Mouse (Mus musculus) heart, adult 2 months (tissue): ENCODE results near the gene Ociad1. TPM values are rescaled to one million over a fixed set of nuclear protein-coding genes. Genes with fewer than 3 reads are reported as not detected.

Source experiments
- DNase-seq, 2 experiments: peaks; one replicate each; pipeline ENCODE4 v3.0.0; 2021
- H3K27ac ChIP-seq: fragments of 200-600 bp; 2 replicates; pipeline ENCODE4 v1.8.1; 2022
- H3K27me3 ChIP-seq: fragments of 200-500 bp; 2 replicates; pipeline ENCODE4 v1.6.1; 2012; ENCODE audit warnings: mild to moderate bottlenecking, low read length, inconsistent platforms, mixed read lengths; ENCODE audit not compliant: control insufficient read depth, insufficient read depth
- H3K36me3 ChIP-seq: fragments of 200-500 bp; 2 replicates; pipeline ENCODE4 v1.6.1; 2012; ENCODE audit warnings: low read length, inconsistent platforms; ENCODE audit not compliant: control insufficient read depth, insufficient read depth
- H3K4me1 ChIP-seq: fragments of 200-500 bp; 2 replicates; pipeline ENCODE4 v1.6.1; 2011; ENCODE audit warnings: low read length; ENCODE audit not compliant: control insufficient read depth, insufficient read depth
- H3K4me3 ChIP-seq: fragments of 200-600 bp; 2 replicates; pipeline ENCODE4 v1.8.1; 2022
- H3K79me2 ChIP-seq: fragments of 200-500 bp; replicated peaks from 2 replicates; pipeline ENCODE4 v1.6.1; 2012; ENCODE audit warnings: mild to moderate bottlenecking, inconsistent platforms, low read length, moderate library complexity, mixed read lengths; ENCODE audit not compliant: control insufficient read depth, insufficient read depth
- H3K9ac ChIP-seq: fragments of 200-500 bp; 2 replicates; pipeline ENCODE4 v1.6.1; 2012; ENCODE audit warnings: low read depth, mild to moderate bottlenecking, control low read depth, inconsistent platforms, low read length, mixed read lengths
- CTCF ChIP-seq: fragments of 200-600 bp; IDR thresholded peaks from 2 replicates; pipeline ENCODE4 v1.8.1; 2022; ENCODE audit warnings: antibody characterized with exemption, mild to moderate bottlenecking, moderate library complexity
- EP300 ChIP-seq: fragments of 200-500 bp; IDR thresholded peaks from 2 replicates; pipeline ENCODE4 v1.6.1; 2011; ENCODE audit warnings: low read depth, low read length, control low read depth; ENCODE audit not compliant: insufficient read depth
- POLR2A ChIP-seq: fragments of 200-500 bp; IDR thresholded peaks from 2 replicates; pipeline ENCODE4 v1.6.1; 2011; ENCODE audit warnings: mild to moderate bottlenecking, low read depth, low read length, control low read depth; ENCODE audit not compliant: insufficient read depth
- WGBS: fragments of 180-500 bp; shearing (Covaris S2); methylation state at CpG from one replicate; pipeline ENCODE4 v1.1.7; 2018; 5-methylcytosine and 5-hydroxymethylcytosine counted together
- intact Hi-C: fragments of 180-260 bp; cut with DNase I; formaldehyde crosslinking; loops from one replicate; pipeline ENCODE4 v1.15.1; 2025
- polyA plus RNA-seq: library from polyadenylated mRNA; depleted of rRNA; stranded (reverse); fragments of >200 nt; gene quantifications from 2 replicates; pipeline ENCODE4 v1.2.3, GENCODE M21; 2012
- total RNA-seq, 2 experiments: library from RNA; stranded (reverse); gene quantifications; 2 replicates each; pipeline ENCODE4 v1.2.3; 2021

Gene Ociad1
- total and polyA plus RNA-seq, 3 experiments = 83.4 to 249 (median 232) TPM

DNA sequence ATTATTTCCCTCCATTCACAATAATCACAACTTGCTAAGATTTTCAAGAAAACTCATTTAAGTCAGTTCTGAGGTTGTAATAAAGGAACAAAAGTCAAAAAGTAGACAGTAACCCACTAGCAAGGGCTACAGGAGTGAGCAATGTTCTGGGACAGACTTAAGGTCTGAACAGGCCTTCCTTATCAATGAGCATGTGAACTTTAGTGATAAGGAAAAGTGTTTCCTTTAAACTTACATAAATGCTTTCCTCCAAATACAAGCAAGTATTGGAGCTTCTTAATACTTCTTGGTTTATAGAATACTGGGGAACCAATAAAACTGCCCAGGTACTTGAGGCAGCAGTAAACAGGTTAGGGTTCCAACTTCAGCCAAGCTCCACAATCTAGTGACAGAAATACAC lies 39.8 kb upstream of the Ociad1 start:
- H3K27ac ChIP-seq = peak overlapping the region; percentile 91
- peaks cover 14% of the 10 kb centered on the region for H3K4me1 ChIP-seq
- intact Hi-C loops = loop anchor here (10.0 kb wide), 1 partner anchor 338 kb away; the partner anchor contains the start of gene Slain2

GRCm38 (mm10) chr5:73254660-73255059 lies 37.9 kb upstream of the Ociad1 start:
- TF ChIP-seq POLR2A (no peak), CTCF (no peak), EP300 (no peak)
- peaks cover 11% of the 10 kb centered on the region for H3K4me1 ChIP-seq
- H3K4me3 ChIP-seq = peak overlapping the region; percentile 69
- H3K79me2 ChIP-seq = peaks cover 7% of the 10 kb centered on the region
- peak overlapping the region; percentile 91 for H3K27ac ChIP-seq
- peak overlapping the region; percentile 100 for H3K9ac ChIP-seq
- intact Hi-C loops = loop anchor here (2.0 to 10.0 kb wide), 3 partner anchors 28 to 340 kb away; partner anchors contain the start of gene Slain2
- 14% methylated on average over 5 of the region's 5 CpGs for WGBS
- H3K36me3 ChIP-seq = peaks cover 10% of the 10 kb centered on the region
- no peak for DNase-seq
- no peaks in the 10 kb centered on the region for H3K27me3 ChIP-seq

More for the DNA sequence above, 39.8 kb upstream of the Ociad1 start:
- Histone ChIP-seq H3K36me3 (peaks cover 10% of the 10 kb centered on the region), H3K27me3 (no peaks in the 10 kb centered on the region), H3K9ac (no peak overlapping the region; the same call in 1 of the 2 replicates), H3K79me2 (peaks cover 7% of the 10 kb centered on the region), H3K4me3 (no peak overlapping the region)
- no peak for DNase-seq
- no peak for TF ChIP-seq CTCF
- no peak for TF ChIP-seq POLR2A
- TF ChIP-seq EP300 = no peak

DNA sequence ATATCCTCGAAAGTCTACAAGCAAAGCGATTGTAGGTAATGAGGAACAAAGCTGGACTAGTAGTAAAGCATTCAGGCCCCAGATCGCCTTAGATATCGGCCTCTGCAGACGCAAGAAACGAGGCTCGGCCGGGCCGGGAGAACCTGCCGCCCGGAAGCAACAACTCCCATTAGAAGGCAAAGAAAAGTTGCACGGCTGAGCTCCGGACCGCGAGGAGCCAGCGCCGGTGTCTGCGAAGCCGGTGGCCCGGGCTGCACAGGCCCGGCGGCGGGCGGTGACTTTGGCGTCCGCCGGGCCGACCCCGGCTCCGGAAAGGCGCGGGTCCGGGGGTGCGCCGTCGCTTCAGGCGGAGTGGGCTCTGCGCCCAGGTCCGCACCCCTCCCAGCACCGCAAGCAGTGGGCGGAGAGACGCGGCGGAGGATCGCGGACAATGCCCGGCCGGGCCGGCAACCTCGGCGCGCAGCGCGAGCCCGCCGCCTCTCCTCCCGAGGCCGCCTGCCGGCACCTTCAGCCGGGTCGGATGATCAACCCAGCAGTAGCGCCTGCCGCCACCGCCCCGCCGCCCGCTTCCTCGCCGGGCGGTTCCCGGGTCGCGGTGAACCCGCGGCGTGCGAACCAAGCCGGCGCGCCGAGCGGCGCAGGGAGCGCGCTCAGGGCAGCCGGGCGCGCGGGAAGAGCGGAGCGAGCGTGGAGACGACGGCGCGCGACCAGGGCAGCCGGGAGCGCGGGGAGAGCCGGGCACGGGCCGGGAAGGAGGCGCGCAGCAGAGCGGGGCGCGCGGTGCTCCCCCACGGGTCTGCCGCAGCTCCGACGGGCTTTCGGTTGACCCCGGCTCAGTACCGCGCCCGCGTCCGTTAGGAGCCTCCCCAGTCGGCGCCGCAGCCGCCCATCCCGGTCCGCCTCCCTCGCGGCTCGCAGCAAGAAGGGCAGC lies 37.0 kb upstream of the Ociad1 start:
- DNase-seq = peak; percentile 81 to 83
- H3K27ac ChIP-seq = peak overlapping the region; percentile 91
- peaks cover 3% of the 10 kb centered on the region for H3K79me2 ChIP-seq
- peak overlapping the region; percentile 100 for H3K9ac ChIP-seq
- intact Hi-C loops = loop anchor here (1.0 to 10.0 kb wide), 4 partner anchors 29 to 341 kb away; partner anchors contain the start of genes Ociad1 and Slain2
- no peaks in the 10 kb centered on the region for H3K27me3 ChIP-seq
- WGBS = under 1% methylated on average over 126 of the region's 129 CpGs
- peaks cover 10% of the 10 kb centered on the region for H3K36me3 ChIP-seq
- H3K4me1 ChIP-seq = peaks cover 8% of the 10 kb centered on the region
- peak overlapping the region; percentile 69 for H3K4me3 ChIP-seq
- TF ChIP-seq CTCF (peak; percentile 29), EP300 (no peak), POLR2A (no peak)

DNA sequence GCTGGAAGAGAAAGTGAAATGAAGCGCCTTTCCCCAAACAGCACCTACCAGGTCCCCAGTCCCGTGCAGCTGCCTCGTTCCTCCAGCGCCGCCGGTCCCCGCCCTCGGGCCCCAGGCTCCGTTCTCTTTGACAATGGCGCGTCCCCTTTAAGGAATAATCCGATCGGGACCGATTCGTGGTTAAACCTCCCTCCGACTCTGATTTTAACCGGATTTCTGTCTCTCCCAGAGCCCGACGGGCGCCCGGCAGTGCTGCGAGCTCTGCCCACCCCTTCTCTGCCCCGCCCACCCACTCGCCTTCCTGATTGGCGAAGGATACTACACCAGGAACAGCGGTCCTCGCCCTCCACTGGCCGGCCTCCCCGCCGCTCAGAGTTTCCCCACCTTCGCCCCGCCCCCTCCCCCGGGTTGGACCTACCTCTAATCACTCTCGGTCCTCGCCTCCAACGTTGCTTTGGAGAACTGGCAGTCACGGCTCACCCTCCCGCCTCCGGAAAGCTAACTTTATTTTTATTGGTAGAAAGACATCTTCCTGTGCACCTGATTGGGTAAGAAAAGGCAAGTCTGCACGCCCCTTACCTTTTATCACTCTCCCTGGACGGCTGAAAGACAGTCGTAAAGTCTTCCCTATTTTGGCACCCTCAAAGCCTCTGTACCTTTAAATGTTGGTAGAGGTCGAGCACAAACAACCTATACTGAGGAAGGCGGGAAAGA lies 36.1 kb upstream of the Ociad1 start, which contains the start of gene Fryl:
TSS of gene Fryl (minus strand) at position 268 of the 714 bp plus-strand sequence.
- peak; percentile 89 to 96 for DNase-seq
- H3K4me3 ChIP-seq = peak within 1 kb of the TSS; percentile 69
- under 1% methylated on average over 44 of the region's 44 CpGs for WGBS
- H3K27me3 ChIP-seq = no peaks in the 10 kb centered on the region
- intact Hi-C loops = loop anchor here (1.0 to 10.0 kb wide), 2 partner anchors 36 to 342 kb away; partner anchors contain the start of genes Ociad1 and Slain2
- peaks cover 10% of the 10 kb centered on the region for H3K36me3 ChIP-seq
- H3K27ac ChIP-seq = peak within 1 kb of the TSS; percentile 91
- TF ChIP-seq EP300 (no peak), POLR2A (peak; percentile 68), CTCF (no peak)
- H3K9ac ChIP-seq = peak within 1 kb of the TSS; percentile 100
- peaks cover 2% of the 10 kb centered on the region for H3K79me2 ChIP-seq
- H3K4me1 ChIP-seq = peaks cover 8% of the 10 kb centered on the region

- Histone ChIP-seq H3K36me3 (peaks cover 10% of the 10 kb centered on the region), H3K9ac (peak overlapping the region; percentile 69), H3K27me3 (no peaks in the 10 kb centered on the region), H3K27ac (peak overlapping the region; percentile 72), H3K79me2 (0 out of 2 replicates have a peak, but pooled peaks cover 1% of the 10 kb centered on the region), H3K4me1 (peaks cover 6% of the 10 kb centered on the region), H3K4me3 (peak overlapping the region; percentile 63)
- no peak for TF ChIP-seq EP300
- peak; percentile 35; the same call in 1 of the 2 replicates for TF ChIP-seq CTCF
- TF ChIP-seq POLR2A = no peak
- under 1% methylated on average over 11 of the region's 11 CpGs for WGBS
- intact Hi-C loops = loop anchor here (10.0 kb wide), 1 partner anchor 342 kb away; the partner anchor contains the start of gene Slain2
- DNase-seq = no peak
These were observed 35.5 kb upstream of the Ociad1 start for GRCm38 (mm10) chr5:73257096-73257495.
